Mouse (Mus musculus) lung, postnatal 14 days (tissue): ENCODE measurements around the gene Ccdc30.

Experiments used
- DNase-seq: peaks from one replicate; pipeline ENCODE4 v3.0.0; 2021

Ccdc30 gene

DNA sequence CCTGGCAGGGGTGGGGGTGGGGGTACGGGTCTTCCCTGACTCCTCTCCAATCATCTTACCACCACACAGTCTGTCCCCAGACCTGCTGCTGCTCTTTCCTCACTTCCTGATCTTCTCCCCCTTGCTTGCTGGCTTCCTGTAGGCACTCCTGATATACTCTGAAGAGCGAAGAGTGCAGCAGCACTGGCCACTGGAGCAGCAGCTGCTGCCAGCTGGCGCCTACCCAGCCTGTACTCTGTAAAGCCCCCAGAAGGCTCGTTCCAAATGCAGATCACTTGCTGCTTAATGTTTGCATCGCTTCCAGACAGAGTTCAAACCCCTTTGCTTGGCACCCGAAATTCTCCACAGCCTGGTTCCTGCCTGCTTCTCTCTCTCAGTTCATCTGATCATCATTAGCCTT, 2.5 kb downstream of the Ccdc30 start:
- peak; percentile 11 for DNase-seq

DNA sequence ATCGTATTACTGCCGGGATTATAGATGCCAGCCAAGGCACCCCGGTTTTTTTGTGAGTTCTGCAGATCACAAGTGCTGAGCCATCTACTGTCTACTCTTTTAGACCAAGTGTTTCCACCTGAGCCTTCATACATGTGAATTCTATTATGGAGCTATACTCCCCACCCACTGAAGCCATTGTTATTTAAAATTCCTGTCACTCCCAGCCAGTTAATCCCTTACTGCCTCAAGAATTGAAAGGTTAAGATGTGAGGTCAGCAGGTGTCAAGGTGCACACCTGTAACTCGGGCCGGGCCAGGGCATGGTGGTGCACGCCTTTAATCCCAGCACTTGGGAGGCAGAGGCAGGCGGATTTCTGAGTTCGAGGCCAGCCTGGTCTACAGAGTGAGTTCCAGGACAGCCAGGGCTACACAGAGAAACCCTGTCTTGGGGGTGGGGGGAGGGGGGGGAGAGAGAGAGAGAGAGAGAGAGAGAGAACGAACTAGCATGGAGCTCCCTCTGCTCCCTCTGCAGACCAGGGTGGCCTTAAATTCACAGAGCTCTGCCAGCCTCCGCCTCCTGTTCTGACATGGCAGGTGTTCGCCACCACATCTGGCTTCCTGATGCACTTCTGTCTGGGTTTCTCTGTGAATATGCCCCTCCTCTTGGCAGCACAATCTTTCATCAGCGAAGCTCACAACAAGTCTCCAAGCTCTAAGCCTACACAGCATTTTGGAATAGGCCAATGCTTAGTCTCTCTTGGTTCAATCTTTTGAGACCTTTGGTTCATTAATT, 3.3 kb downstream of the Ccdc30 start:
- no peak for DNase-seq

DNA sequence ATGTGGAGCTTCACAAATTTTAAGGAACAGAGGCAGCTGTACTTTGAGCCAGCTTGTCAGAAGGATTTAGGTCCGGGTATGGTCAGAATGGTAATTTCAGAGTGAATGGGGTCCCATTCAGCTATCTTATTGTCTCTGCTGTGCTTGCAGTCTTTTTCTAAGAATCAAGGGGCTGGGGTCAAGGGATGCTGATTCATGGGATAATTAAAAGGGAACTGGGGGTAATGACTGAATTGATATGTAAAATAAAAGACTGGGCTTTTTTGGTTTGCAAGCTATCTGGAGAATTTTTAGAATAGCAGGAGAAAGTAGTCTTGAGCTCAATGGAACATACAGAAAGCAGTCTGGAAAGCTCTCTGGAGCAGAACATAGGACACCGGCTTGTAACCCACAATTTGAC, 11.9 kb downstream of the Ccdc30 start:
- no peak for DNase-seq

DNA sequence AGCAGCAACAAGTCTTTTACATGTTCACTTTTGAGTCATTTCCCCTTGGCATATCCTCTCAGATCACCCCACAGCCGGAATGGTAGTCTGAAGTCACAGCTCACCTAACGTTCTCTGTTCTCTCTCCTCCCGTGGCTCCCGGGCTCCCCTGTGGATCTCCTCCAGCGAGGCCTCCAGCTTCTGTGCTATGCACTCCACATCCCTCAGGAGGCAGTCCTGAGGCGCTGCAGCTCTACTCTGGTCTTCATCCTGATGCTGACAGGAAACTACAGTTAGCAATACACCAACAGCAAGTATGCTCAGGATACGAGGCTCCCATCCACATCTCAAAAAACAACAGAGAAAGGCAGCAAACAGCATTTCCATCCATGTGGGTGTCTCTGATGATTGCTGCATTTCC, 14.4 kb downstream of the Ccdc30 start:
- DNase-seq = no peak

DNA sequence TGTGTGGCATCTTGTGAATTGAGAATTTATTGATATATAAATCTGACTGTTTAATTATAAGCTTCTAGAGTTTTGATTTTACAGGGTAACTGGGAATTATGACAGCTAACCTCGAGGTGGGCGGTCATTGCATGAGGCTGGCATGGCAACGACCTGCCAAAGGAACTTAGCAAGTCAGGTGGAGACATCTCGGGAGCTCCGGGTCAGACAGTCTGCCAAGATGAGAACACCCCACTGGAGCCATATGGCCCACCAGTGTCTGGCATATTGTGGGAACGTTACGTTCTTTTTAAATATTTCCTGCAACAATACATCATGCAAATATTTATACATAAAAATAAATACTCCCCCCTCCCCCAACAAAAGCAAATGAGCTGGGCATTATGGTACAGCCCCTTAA, 16.6 kb downstream of the Ccdc30 start:
- no peak for DNase-seq

DNA sequence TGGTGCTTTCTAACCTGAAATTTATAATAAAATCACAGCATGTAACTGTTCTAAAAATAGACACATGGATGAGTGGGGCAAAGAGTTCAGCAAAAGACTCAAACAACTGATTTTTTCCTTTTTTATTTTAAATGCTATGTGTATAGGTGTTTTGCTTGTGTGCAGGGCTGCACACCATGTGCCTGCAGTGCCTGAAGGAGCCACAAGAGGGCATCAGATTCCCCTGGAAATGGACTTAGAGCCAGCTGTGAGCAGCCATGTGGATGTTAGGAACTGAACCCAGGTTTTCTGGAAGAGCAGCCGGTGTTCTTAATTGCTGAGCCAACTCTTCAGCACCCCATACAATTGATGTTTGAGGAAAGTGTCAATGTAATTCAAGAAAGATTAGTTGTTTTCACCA, 25.0 kb downstream of the Ccdc30 start:
- DNase-seq = peak; percentile 11

DNA sequence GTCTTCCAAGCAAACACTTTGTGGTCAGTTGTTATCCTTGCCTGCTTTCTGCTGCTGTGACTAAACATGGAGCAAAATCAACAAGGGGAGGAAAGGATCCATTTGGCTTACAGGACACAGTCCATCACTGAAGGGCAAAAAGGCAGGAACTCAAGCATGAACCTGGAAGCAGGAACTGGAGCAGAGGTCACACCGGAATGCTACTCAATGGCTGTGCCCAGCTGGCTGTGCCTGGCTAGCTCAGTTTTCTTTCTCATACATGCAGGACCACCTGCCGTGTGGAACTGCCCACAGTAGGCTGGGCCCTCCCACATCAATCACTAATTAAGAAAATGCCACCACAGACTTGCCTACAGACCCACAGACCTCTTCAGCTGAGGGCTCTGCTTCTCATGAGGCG, 26.1 kb downstream of the Ccdc30 start:
- no peak for DNase-seq

DNA sequence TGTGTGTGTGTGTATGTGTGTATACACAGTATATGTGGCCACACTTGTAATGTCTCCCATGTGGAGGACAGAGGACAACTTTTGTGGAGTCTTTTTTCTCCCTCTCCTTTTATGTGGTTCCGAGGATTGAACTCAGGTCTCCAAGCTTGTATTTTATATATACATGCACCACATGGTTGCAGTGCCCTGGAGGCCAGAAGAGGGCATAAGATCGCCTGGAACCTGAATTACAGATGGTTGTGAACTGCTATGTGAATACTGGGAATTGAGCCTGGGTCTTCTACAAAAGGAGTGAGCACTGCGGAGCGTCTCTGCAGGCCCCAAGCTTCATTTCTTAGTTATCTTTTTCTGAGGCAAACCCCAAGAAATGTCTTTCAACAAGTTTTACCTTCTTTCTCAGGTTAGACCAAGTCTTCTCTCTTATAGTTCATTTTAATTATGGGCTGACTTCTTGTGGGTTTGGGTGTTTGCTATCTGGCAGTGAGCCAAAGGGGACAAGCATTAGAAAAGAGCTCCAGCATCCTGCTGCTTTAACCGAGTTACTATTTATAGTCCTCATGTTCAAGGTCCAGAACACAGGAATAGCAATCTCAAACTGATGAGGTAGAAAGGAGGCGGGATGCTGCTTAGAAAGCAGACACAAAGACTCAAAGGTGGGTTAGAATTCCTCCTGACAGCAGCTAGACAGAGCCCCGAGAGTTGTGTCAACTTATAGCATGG, 33.7 kb downstream of the Ccdc30 start:
- DNase-seq = no peak

DNA sequence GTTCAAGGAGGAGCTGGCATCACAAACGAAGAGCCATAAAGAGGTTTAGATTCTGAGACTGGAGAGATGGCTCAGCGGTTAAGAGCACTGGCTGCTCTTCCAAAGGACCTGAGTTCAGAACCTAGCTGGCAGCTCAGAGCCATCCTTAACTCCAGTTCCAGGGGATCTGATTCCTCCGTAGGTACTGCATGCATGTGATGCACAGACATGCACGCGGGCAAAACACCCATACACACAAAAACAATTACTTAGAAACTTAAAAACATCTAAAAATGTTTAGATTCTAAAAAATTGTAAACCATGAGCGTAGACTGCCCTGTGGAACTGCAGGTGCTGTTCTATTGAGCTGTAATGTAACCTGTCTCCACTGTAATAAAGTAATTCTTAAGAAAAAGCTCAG, 45.9 kb downstream of the Ccdc30 start:
- DNase-seq = no peak

DNA sequence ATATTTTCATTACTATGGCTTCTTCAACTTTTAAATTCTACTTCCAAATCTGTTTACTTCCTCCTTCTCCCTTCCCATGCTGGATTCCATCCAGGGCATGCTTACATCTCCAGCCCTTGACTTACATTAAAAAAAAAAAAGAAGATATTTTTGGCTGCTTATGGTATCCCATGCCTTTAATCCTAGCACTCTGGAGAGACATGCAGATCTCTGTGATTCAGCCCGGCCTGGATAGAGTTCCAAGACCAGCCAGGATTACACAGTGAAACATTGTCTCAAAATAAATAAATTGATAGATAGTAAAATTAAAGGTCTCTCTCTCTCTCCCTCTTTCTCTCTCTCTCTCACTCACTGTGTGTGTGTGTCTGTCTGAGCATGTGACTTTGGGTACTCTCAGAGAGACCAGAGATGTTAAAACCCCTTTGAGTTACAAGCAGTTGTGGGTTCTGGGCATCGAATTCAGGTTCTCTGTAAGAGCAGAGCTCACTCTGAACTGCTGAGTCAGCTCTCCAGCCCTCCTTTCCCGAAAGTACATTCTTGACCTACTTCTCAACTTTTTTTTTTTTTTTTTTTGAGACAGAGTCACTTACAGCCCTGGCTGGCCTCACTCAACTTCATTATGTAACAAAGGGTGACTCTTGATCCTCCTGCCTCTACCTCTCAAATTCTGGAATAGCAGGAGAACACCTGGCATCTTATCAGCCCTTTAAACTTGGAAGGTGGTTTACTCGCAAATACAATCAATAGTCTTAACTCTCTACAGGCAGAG, 48.4 kb downstream of the Ccdc30 start:
- peak; percentile 36 for DNase-seq

DNA sequence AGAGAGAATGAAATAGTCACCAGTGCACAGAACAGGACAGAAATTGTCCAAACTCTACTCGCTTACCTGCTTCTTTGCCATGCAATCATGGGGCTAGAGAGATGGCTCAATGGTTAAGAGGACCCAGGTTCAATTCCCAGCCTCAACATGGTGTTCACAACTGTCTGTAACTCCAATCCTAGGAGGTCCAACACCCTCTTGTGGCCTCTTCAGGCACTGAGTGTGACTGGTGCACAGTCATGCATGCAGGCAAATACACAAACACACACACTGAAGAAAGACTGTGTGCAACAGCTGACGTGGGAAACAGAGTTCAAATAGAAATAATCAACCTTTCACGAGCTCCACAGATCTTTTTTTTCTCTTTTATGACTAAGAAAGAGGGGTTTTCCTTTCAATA, 53.1 kb downstream of the Ccdc30 start:
- DNase-seq = no peak

DNA sequence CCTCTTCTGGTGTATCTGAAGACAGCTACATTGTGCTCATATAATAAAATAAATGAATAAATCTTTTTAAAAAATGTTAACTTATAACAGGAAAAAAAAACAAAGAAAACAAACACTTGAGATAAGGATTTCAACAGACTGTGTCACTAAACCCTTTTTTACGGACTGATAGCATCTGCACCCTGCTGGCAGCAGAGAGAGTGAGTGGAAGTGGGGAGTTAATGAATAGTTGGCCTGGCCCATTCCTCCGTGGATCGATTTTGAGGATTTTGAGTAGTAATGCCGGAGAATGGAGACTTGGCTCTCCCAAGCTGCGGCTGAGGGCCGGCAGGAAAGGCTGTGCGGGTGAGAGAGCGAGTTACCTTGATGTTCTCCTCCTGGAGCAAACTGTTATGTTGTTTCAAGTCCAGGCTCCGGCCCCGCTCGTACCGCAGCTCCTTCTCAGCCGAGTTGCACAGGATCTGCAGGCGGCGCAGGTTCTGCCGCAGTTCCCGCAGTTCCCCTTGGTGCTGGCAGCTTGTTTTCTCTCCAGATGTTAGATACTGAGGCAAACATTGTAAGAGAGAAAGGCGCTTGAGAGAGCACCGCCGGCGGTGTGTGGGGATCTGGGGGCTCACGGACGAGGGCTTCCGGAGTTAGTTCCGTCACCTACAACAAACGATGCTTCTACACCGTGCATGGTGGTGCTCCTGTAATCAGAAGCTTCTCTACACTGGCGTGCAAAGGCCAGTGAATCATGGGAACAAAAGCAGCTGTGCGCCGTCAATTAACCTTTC, 55.9 kb downstream of the Ccdc30 start:
- no peak for DNase-seq

DNA sequence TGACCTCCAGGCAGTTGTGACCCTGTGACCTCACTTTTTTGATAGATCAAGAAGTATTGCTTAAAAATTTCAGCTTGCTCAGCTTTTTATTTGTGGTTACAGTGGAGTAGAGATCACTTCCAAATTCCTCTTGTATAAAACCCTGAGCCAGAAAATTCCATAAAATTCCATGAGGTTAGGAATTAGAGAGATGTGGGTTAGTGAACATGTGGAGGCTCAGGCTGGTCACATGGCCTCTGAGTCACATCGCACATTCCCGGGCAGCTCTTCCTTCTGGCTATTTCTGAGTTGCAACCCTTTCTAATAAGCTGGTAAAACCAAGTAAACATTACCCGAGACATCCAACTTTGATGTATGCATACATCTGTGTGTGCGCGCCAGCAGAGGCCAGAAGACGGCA, 69.8 kb downstream of the Ccdc30 start:
- no peak for DNase-seq

DNA sequence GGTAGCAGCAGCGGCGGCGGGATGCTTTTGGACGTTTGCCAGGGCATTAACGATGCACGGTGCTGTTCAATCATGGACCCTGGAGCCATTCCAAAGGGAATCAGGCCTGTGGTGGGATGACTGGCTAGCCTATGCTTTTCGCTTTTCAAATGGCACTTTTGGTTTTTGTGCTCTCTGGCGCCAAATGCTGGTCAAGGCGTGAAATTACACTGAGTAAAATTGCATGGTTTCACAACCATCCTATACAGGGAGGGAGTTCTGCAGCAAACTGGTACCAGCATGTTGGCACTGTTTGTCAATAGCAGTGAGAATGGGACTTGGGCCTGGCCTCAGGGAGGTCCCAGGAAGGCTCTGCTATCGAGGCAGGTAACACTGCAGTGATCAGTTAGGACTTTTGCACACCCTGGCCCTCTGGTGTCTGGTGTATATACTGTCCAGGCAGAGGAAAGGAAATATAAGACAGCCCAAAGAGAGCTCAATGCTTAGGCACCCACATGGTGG, 76.4 kb downstream of the Ccdc30 start:
- peak; percentile 47 for DNase-seq

DNA sequence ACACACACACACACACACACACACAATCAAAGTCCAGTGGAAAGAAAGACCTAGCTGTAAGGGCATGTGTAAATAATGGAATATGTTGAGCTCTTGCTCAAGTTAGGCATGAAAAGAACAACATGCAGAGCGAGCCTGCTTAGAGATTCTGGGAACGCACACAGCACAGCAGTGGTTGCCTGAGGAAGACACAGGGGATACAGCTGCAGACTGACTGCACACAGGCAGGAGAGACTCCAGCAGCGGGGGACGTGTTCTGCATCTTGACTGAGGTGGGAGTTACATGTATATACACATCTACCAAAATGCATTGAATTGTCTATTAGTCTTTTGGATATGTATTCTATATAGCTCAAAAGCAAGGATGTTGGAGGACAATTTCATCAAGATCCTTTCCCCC, 76.9 kb downstream of the Ccdc30 start:
- no peak for DNase-seq

DNA sequence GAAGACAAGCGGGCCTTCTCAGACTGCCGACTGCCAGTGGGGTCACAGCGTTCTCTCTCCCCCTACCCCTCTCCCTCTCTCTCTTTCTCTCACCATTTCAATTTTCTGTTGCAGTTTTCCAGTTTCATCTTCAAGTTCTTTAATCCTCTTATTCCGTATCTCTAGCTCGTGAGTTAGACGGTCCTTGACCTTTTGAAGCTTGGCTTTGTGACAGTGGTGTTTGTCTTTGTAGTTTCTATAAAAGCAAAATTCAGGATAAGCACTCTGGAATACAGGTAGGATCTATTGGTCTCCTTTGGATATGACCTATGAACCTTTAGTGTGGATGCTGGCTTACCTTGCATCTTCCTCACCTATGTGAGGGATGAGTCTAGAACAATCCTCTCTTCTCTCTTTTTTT, 81.8 kb downstream of the Ccdc30 start:
- DNase-seq = no peak

DNA sequence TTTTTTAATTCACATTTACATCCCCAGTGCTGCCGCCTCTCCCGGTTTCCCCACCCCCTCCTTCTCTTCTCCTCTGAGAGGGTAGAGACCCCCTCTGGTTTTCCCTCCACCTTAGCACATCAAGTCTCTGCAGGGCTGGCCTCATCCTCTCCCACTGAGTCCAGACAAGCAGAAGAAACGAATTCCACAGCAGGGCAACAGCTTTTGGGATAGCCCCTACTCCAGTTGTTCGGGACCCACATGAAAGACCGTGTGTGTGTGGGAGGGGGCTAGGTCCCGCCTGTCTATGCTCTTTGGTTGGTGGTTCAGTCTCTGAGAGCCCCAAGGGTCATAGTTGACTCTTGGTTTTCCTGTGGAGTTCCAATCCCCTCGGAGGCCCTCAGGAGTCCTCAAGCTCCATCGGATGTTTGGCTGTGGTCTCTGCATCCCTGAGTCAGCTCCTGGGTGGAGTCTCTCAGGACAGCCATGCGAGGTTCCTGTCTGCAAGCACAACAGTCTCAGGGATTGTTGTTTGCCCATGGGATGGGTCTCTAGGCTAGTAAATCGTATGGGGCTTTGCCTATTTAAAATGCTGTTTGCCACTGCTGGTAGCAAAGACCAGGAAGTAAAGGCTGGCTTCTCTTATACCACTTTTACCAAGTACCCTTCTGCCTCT, 94.3 kb downstream of the Ccdc30 start:
- DNase-seq = no peak

DNA sequence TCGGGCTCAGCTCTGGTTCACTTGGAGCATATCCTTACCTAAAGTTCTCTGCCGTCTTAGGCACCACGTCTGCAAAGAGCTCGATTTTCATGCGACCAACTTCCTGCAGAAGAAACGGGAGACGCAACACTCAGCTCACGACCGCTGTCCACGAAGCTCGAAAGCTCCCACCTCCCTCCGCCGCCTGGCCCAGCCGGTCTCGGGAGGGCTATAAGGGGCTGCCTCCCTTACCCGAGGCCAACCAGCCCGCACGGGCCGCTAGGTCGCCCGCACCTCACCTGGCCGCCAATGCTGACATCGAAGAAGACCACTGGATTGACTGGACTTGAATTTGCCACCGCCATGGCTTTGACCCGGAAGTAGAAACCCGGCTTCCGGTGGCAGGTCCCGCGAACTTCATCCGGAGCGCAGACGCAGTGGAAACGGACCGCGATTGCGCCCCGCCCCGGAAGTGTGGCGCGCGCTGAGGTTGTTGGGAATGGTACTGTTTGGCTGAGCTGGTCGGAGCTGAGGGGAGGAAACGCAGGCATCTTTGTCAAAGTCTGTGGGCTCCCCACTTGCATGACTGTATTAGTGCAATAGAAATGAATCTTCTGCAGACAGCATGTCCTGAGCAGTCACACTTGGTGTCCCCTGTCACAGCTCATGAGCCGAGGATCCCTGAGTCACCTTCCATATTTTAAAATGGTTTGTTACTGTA, 95.0 kb downstream of the Ccdc30 start, which contains the start of gene Ppih:
TSS of gene Ppih (minus strand) at position 416 of the 700 bp plus-strand sequence.
- DNase-seq = peak; percentile 97

DNA sequence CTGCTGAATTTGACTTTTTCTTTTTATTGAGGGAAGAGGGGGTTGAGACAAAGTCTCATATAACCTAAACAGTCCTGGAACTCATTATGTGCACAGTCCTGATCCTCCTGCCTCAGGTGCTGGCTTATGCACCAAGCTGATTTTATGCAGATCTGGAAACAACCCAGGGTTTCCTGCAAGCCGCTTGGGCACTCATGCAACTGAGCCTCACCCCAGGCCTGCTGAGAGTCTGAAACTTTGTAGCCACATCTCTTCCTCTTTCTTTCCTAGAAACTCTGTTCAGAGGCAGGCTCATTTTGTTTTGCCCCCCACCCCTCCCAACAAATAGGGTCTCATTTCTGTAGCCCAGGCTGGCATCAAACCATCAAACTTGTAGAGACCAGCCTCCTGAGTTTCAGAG, 101.6 kb downstream of the Ccdc30 start:
- no peak for DNase-seq

DNA sequence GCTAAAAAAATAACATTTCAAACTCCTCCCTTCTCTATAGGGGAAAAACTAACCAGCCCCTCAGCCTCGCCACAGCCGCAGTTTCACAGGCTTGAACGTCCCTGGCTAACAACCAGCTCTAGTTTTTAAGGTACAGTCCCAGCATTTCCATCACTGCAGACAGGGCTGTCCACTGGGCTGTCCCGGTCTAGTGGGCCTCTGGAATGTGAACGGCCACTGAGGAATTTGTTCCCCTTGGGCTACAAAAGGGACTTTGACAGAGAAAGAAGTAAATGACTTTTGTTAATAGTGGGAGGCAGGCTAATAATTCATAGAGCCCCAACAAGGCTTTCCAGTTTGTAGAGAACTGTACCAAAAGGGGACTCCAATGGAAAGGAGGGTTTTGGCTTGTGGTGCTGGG, 109.9 kb downstream of the Ccdc30 start:
- DNase-seq = no peak

DNA sequence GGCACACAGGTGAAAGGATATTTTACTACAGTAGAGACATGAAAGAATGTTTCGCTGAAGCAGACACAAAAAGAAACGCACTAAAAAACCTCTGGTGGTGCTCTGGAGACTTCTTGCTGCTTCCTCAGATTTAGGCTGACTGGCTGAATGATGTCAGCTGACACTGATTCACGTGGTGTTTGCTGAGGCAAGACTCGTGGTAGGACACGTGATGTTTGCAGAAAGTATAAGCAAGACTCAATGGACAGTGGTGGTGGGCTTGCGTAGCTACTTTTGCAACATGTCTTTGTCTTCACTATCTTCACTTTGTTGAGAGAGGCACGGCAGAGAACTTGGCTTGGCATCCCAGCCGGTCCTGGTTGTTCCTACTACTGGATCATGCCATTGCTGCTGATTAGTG, 112.0 kb downstream of the Ccdc30 start:
- no peak for DNase-seq

DNA sequence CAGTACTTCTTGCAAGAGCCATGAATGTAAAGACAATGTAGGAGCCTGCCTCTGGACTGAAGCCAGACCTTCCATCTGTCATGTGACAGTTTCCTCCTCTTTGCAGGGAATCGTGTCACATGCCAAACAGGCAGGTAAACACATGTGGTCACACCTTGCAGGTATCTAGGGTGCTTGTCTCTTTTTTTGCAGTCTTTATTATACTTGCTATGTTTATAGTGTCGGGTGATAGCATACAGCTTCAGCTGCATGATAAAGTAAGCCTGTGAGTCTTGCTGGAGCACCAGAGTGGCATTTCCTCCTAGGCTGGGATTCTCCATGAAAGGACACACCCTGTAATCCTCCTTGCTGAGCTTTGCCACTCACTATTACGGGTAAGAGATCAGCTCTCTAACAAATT, 113.5 kb downstream of the Ccdc30 start:
- no peak for DNase-seq
